In the genomic region with DNA sequence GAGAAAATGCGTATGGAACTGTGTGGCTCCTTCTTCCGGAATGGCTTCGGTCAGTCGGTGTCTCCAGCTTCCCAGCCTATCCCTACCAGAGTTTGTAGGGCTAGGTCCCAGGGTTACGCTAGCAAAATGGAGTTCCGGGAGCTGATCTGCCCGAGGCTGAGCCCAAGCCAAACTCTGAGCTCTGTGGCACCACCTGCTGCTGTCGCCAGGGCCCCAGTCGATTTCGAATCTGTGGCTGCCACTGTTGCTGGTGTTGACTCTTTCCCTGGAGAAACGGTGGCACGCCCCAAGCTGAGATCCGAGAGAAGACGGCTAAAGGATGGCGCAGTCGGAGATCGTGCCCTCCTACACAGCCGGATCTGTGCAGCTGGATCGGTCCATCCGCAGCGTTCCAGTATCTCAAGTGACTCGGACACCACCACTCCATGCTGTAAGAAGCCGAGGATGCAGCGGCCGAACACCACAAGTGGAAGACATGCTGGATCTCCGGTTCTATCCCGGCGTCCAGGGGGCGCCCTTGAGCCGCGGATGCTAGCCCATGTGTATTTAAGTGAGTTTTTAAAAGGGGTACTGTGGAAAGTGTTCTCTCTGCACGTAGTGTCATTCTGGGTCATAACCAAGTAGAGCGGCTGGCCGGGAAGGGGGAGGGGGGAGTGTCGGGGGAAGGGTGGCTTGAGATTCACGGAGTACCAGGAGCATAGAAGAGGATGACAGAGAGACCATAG, we compare ENCODE assay signal across 8 mouse cellular contexts. TPM values are rescaled to one million over a fixed set of nuclear protein-coding genes. Genes with fewer than 3 reads are reported as not detected.
A peak's percentile ranks its signal among the peaks of the same experiment; 100 is the strongest.
DNase-seq lines count a peak whose midpoint lies in the region; ATAC-seq lines count a peak whose summit lies in the region.

No protein-coding gene starts in this region.

- H3K4me2 ChIP-seq in hindbrain, embryonic 13.5 days: peak overlapping the region; percentile 52

- no peaks in the 10 kb centered on the region for H3K27me3 ChIP-seq in hindbrain, embryonic 13.5 days

- H3K9me3 ChIP-seq in hindbrain, embryonic 13.5 days: no peaks in the 10 kb centered on the region

- H3K36me3 ChIP-seq in hindbrain, embryonic 13.5 days: peaks cover 2% of the 10 kb centered on the region

- H3K9ac ChIP-seq in hindbrain, embryonic 13.5 days: peak overlapping the region; percentile 46

- H3K4me3 ChIP-seq in hindbrain, embryonic 13.5 days: peak overlapping the region; percentile 33

- 0 out of 2 replicates have a peak overlapping the region, but pooled peaks have one; percentile 12 for H3K27ac ChIP-seq in hindbrain, embryonic 13.5 days

- no peak for ATAC-seq in hindbrain, embryonic 13.5 days (ENCODE audit: low FRiP score)

- peak; percentile 92 for DNase-seq in Muller cell, postnatal 12 days (ENCODE audit: inconsistent ontology term)
- peak; percentile 87 to 89 for DNase-seq in cerebellum, postnatal 10 days
- peak; percentile 68 to 82 for DNase-seq in frontal cortex, postnatal 14 days (ENCODE audit: low spot score in 2 of 2)
- peak; percentile 68 to 89 for DNase-seq in layer of hippocampus, postnatal 25 days (ENCODE audit: extremely low spot score in 1 of 2, low spot score in 1 of 2)
- DNase-seq in lung, postnatal 25 days (ENCODE audit: low spot score): peak; percentile 89
- peak; percentile 88 for DNase-seq in retina, postnatal 1 day
- DNase-seq in urinary bladder, adult 18-20 months (ENCODE audit: low spot score in 2 of 2): peak; percentile 71 to 89

- 3% methylated on average over 36 of the region's 36 CpGs for WGBS in hindbrain, embryonic 13.5 days

- H3K4me1 ChIP-seq in hindbrain, embryonic 13.5 days (replicated peaks): peaks cover 8% of the 10 kb centered on the region

RNA-seq across cellular contexts. Expression of gene Fam167b, which starts 6.7 kb away (rescaled TPM):
- 0.80 and 0.87 TPM in 2 replicates for polyA plus RNA-seq in hindbrain, embryonic 13.5 days (2015; fragmentation: Nextera tagmentation; extraction: Ambion mirVana)
- total RNA-seq in layer of hippocampus, postnatal 25 days (2021): under 1 TPM in 1 of 2 experiments, not detected in 1; 0.81 TPM

RNA-seq across cellular contexts. Expression of gene Lck, which starts 11.6 kb away (rescaled TPM):
- 7.6 and 11.1 TPM in 2 replicates for polyA plus RNA-seq in hindbrain, embryonic 13.5 days (2015; fragmentation: Nextera tagmentation; extraction: Ambion mirVana)
- 1 to 10 TPM; 3.3 to 3.5 TPM for total RNA-seq in layer of hippocampus, postnatal 25 days (2021)

RNA-seq across cellular contexts. Expression of gene Eif3i, which starts 15.4 kb away (rescaled TPM):
- polyA plus RNA-seq in hindbrain, embryonic 13.5 days (2015; fragmentation: Nextera tagmentation; extraction: Ambion mirVana): 208 and 212 TPM in 2 replicates
- total RNA-seq in layer of hippocampus, postnatal 25 days (2021): 100 to 1,000 TPM; 128 TPM

RNA-seq across cellular contexts. Expression of gene Tmem234, which starts 15.4 kb away (rescaled TPM):
- 195 and 196 TPM in 2 replicates for polyA plus RNA-seq in hindbrain, embryonic 13.5 days (2015; fragmentation: Nextera tagmentation; extraction: Ambion mirVana)
- 10 to 100 TPM; 78.8 to 80.7 TPM for total RNA-seq in layer of hippocampus, postnatal 25 days (2021)

RNA-seq across cellular contexts. Expression of gene Dcdc2b, which starts 29.0 kb away (rescaled TPM):
- 4.0 and 4.3 TPM in 2 replicates for polyA plus RNA-seq in hindbrain, embryonic 13.5 days (2015; fragmentation: Nextera tagmentation; extraction: Ambion mirVana)
- total RNA-seq in layer of hippocampus, postnatal 25 days (2021): 1 to 10 TPM; 3.6 to 6.8 TPM
